In genomic region chr5:36484171-36484990, GRCm38 (mm10) we compare ENCODE assay signal across 8 mouse cellular contexts. TPM values are rescaled to one million over a fixed set of nuclear protein-coding genes. Genes with fewer than 3 reads are reported as not detected.
DNase-seq lines count a peak whose midpoint lies in the region; ATAC-seq and TF ChIP-seq lines count a peak whose summit lies in the region.

Tada2b (minus strand) TSS chr5:36484285.
Ccdc96 (plus strand) TSS chr5:36484588.

- H3K4me3 ChIP-seq in CH12.LX (replicated peaks in 1 of 3; ENCODE audit: low read depth in 2 of 3, low read length in 2 of 3, poor library complexity in 1 of 3) = peak within 1 kb of the TSS; percentile 89 to 93 (median 90)
- peak within 1 kb of the TSS; percentile 89 for H3K4me3 ChIP-seq in forebrain, embryonic 11.5 days (ENCODE audit: low read depth, low read length)
- H3K4me3 ChIP-seq in heart, embryonic 16.5 days (ENCODE audit: low read length) = peak within 1 kb of the TSS; percentile 96
- peak within 1 kb of the TSS; percentile 93 for H3K4me3 ChIP-seq in liver, embryonic 15.5 days (replicated peaks)
- peak within 1 kb of the TSS; percentile 92 for H3K4me3 ChIP-seq in neural tube, embryonic 12.5 days

- DNase-seq in CH12.LX (ENCODE audit: extremely low read depth) = peak; percentile 97
- peak; percentile 95 for DNase-seq in c-Kit-positive CD71-positive TER-119-negative erythroid progenitor cells, embryonic 14.5 days (ENCODE audit: low read depth)
- DNase-seq in forebrain, embryonic 11.5 days (ENCODE audit: low spot score) = peak; percentile 98
- DNase-seq in kidney, postnatal 36 days = peak; percentile 98 to 99
- peak; percentile 98 for DNase-seq in telencephalon, adult 2 months (ENCODE audit: low read depth, low spot score)

- peak within 1 kb of the TSS; percentile 87 for H3K9ac ChIP-seq in CH12.LX (ENCODE audit: insufficient read depth, low read depth)
- H3K9ac ChIP-seq in forebrain, embryonic 11.5 days (ENCODE audit: low read length) = peak within 1 kb of the TSS; percentile 90
- peak within 1 kb of the TSS; percentile 96 for H3K9ac ChIP-seq in heart, embryonic 16.5 days (ENCODE audit: low read length)
- peak within 1 kb of the TSS; percentile 98 for H3K9ac ChIP-seq in liver, embryonic 15.5 days
- peak within 1 kb of the TSS; percentile 91 for H3K9ac ChIP-seq in neural tube, embryonic 12.5 days

- no peak within 1 kb of the TSS; the same call in 1 of the 2 replicates for H3K27ac ChIP-seq in CH12.LX (ENCODE audit: insufficient read depth, low read depth)
- H3K27ac ChIP-seq in forebrain, embryonic 11.5 days (ENCODE audit: low read depth, low read length) = peak within 1 kb of the TSS; percentile 57
- H3K27ac ChIP-seq in heart, embryonic 16.5 days (ENCODE audit: low read length) = peak within 1 kb of the TSS; percentile 77
- H3K27ac ChIP-seq in liver, embryonic 15.5 days (replicated peaks) = peak within 1 kb of the TSS; percentile 84
- peak within 1 kb of the TSS; percentile 42; the same call in 1 of the 2 replicates for H3K27ac ChIP-seq in neural tube, embryonic 12.5 days

- no peaks in the 10 kb centered on the region for H3K9me3 ChIP-seq in CH12.LX (replicated peaks; ENCODE audit: low read length)
- H3K9me3 ChIP-seq in forebrain, embryonic 11.5 days (ENCODE audit: control insufficient read depth, low read length) = no peaks in the 10 kb centered on the region
- no peaks in the 10 kb centered on the region for H3K9me3 ChIP-seq in heart, embryonic 16.5 days (replicated peaks; ENCODE audit: control insufficient read depth, low read length)
- no peaks in the 10 kb centered on the region for H3K9me3 ChIP-seq in liver, embryonic 15.5 days (replicated peaks)
- H3K9me3 ChIP-seq in neural tube, embryonic 12.5 days = no peaks in the 10 kb centered on the region

- no peaks in the 10 kb centered on the region for H3K27me3 ChIP-seq in CH12.LX (replicated peaks)
- 0 out of 2 replicates have a peak, but pooled peaks cover 2% of the 10 kb centered on the region for H3K27me3 ChIP-seq in forebrain, embryonic 11.5 days (ENCODE audit: control insufficient read depth, insufficient read depth, low read length)
- H3K27me3 ChIP-seq in heart, embryonic 16.5 days (ENCODE audit: control insufficient read depth, insufficient read depth, low read length) = peaks cover 10% of the 10 kb centered on the region; the same call in 1 of the 2 replicates
- peaks cover 35% of the 10 kb centered on the region for H3K27me3 ChIP-seq in liver, embryonic 15.5 days
- H3K27me3 ChIP-seq in neural tube, embryonic 12.5 days (replicated peaks) = no peaks in the 10 kb centered on the region; the same call in 1 of the 2 replicates

- in situ Hi-C loops in CH12.LX (cut with MboI; ENCODE audit: low pct_ligation_motif_present, low pct_unique_long_range_greater_than_20kb, low sequenced_read_pairs) = loop anchor here (5.0 kb wide), 2 partner anchors 98 to 258 kb away; no protein-coding TSS in a partner anchor

- H3K4me1 ChIP-seq in CH12.LX (ENCODE audit: control insufficient read depth in 1 of 2, insufficient read depth in 2 of 2) = peaks cover 19 to 53% of the 10 kb centered on the region in 2 experiments
- peaks cover 6% of the 10 kb centered on the region; the same call in 1 of the 2 replicates for H3K4me1 ChIP-seq in forebrain, embryonic 11.5 days (replicated peaks; ENCODE audit: control insufficient read depth, insufficient read depth, low read length)
- peaks cover 26% of the 10 kb centered on the region for H3K4me1 ChIP-seq in heart, embryonic 16.5 days (ENCODE audit: control insufficient read depth, insufficient read depth, low read length)
- H3K4me1 ChIP-seq in liver, embryonic 15.5 days (replicated peaks) = peaks cover 54% of the 10 kb centered on the region
- H3K4me1 ChIP-seq in neural tube, embryonic 12.5 days = peaks cover 36% of the 10 kb centered on the region

- TF ChIP-seq POLR2A in CH12.LX (IDR thresholded peaks at IDR 0.05; ENCODE audit: low read depth, low read length) = no peak; the same call in 1 of the 2 replicates

- TF ChIP-seq RAD21 in CH12.LX (IDR thresholded peaks at IDR 0.05; ENCODE audit: low read depth, low read length) = no peak; the same call in 1 of the 2 replicates

- H3K4me2 ChIP-seq in CH12.LX (ENCODE audit: insufficient read depth, low read depth, poor library complexity, severe bottlenecking) = peak within 1 kb of the TSS; percentile 93
- peak within 1 kb of the TSS; percentile 95 for H3K4me2 ChIP-seq in forebrain, embryonic 11.5 days (ENCODE audit: low read depth, low read length, severe bottlenecking)
- peak within 1 kb of the TSS; percentile 97 for H3K4me2 ChIP-seq in heart, embryonic 16.5 days (ENCODE audit: low read depth, low read length)
- peak within 1 kb of the TSS; percentile 100 for H3K4me2 ChIP-seq in liver, embryonic 15.5 days
- H3K4me2 ChIP-seq in neural tube, embryonic 12.5 days (replicated peaks) = peak within 1 kb of the TSS; percentile 96

- no peak for TF ChIP-seq EP300 in CH12.LX (IDR thresholded peaks at IDR 0.05; ENCODE audit: low read length)

- TF ChIP-seq CTCF in CH12.LX (conservative IDR thresholded peaks at IDR 0.05 in 1 of 2, IDR thresholded peaks at IDR 0.05 in 1 of 2; ENCODE audit: low read depth in 2 of 2, low read length in 2 of 2) = peak in 1 of 2 experiments; percentile 68; a peak in 2 of 4 replicates

- ATAC-seq in forebrain, embryonic 11.5 days (replicated peaks; ENCODE audit: low FRiP score) = peak; percentile 98
- ATAC-seq in heart, embryonic 16.5 days (replicated peaks; ENCODE audit: extremely low read depth, insufficient read depth, low FRiP score) = peak; percentile 99
- ATAC-seq in liver, embryonic 15.5 days (ENCODE audit: insufficient read depth) = peak; percentile 97
- ATAC-seq in neural tube, embryonic 12.5 days (ENCODE audit: low FRiP score, low read depth) = peak; percentile 96

- H3K36me3 ChIP-seq in CH12.LX (replicated peaks in 1 of 2; ENCODE audit: control insufficient read depth in 1 of 2, insufficient read depth in 1 of 2, low read length in 1 of 2) = peaks cover 0 to 29% of the 10 kb centered on the region in 2 experiments
- no peaks in the 10 kb centered on the region for H3K36me3 ChIP-seq in forebrain, embryonic 11.5 days (ENCODE audit: control insufficient read depth, insufficient read depth, low read length)
- H3K36me3 ChIP-seq in heart, embryonic 16.5 days (ENCODE audit: control insufficient read depth, insufficient read depth) = no peaks in the 10 kb centered on the region
- H3K36me3 ChIP-seq in liver, embryonic 15.5 days (replicated peaks) = no peaks in the 10 kb centered on the region
- no peaks in the 10 kb centered on the region for H3K36me3 ChIP-seq in neural tube, embryonic 12.5 days

- H3K79me2 ChIP-seq in CH12.LX (replicated peaks; ENCODE audit: control insufficient read depth, extremely low read depth, insufficient read depth, poor library complexity, severe bottlenecking) = peaks cover 12% of the 10 kb centered on the region

- dilution Hi-C loops in CH12.LX (cut with MboI; ENCODE audit: extremely low pct_ligation_motif_present, extremely low pct_unique_long_range_greater_than_20kb, low sequenced_read_pairs) = no loop called here

- under 1% methylated on average over 79 of the region's 97 CpGs for WGBS in forebrain, embryonic 11.5 days
- under 1% methylated on average over 90 of the region's 97 CpGs for whole genome bisulfite sequencing in heart, embryonic 16.5 days
- under 1% methylated on average over 96 of the region's 97 CpGs for WGBS in liver, embryonic 15.5 days (ENCODE audit: insufficient replicate concordance)
- WGBS in neural tube, embryonic 12.5 days = under 1% methylated on average over 89 of the region's 97 CpGs

TF ChIP-seq in CH12.LX, 34 proteins besides CTCF, POLR2A, EP300 and RAD21 (continues in another document):
- TF ChIP-seq E2F4 (IDR thresholded peaks at IDR 0.05; ENCODE audit: insufficient replicate concordance, low read depth, low read length) = no peak
- TF ChIP-seq IRF4 (IDR thresholded peaks at IDR 0.05; ENCODE audit: low read depth, low read length) = no peak
- 0 out of 2 replicates have a peak, but pooled peaks have one; percentile 31 for TF ChIP-seq KAT2A (IDR thresholded peaks at IDR 0.05; ENCODE audit: insufficient replicate concordance, low read length)
- no peak for TF ChIP-seq PAX5 (IDR thresholded peaks at IDR 0.05; ENCODE audit: low read length)
- no peak for TF ChIP-seq CHD1 (IDR thresholded peaks at IDR 0.05; ENCODE audit: low read depth, low read length)
- TF ChIP-seq TBP (conservative IDR thresholded peaks at IDR 0.05; ENCODE audit: low read depth, low read length) = no peak
- peak; percentile 37; the same call in 1 of the 2 replicates for TF ChIP-seq MEF2A (IDR thresholded peaks at IDR 0.05; ENCODE audit: borderline replicate concordance, low read depth, low read length)
- peak; percentile 95 for TF ChIP-seq NRF1 (IDR thresholded peaks at IDR 0.05; ENCODE audit: low read depth, low read length)
- peak; percentile 44; the same call in 1 of the 2 replicates for TF ChIP-seq CHD2 (IDR thresholded peaks at IDR 0.05; ENCODE audit: low read length)
- TF ChIP-seq ZMIZ1 (IDR thresholded peaks at IDR 0.05; ENCODE audit: low read depth, low read length) = no peak
- TF ChIP-seq MYC (IDR thresholded peaks at IDR 0.05; ENCODE audit: low read depth, low read length) = peak; percentile 37; the same call in 1 of the 2 replicates
- no peak for TF ChIP-seq MAFK (IDR thresholded peaks at IDR 0.05; ENCODE audit: insufficient replicate concordance, low read length)
- no peak for TF ChIP-seq GABPA (IDR thresholded peaks at IDR 0.05; ENCODE audit: insufficient replicate concordance, low read depth, low read length)
- peak; percentile 96 for TF ChIP-seq ELF1 (IDR thresholded peaks at IDR 0.05; ENCODE audit: low read depth, low read length)
- TF ChIP-seq MAZ (IDR thresholded peaks at IDR 0.05; ENCODE audit: low read depth, low read length) = no peak

RNA-seq across cellular contexts. Expression of gene Tada2b, which starts in this region (rescaled TPM):
- total RNA-seq in CH12.LX (2012; rRNA removed) = 3.0 and 4.0 TPM in 2 replicates
- 4.4 and 4.8 TPM in 2 replicates for total RNA-seq in CH12.LX (2014; rRNA removed)
- 12.5 and 13.8 TPM in 2 replicates for polyA plus RNA-seq in CH12.LX (2012; ENCODE audit: insufficient read length, low read depth)
- polyA plus RNA-seq in forebrain, embryonic 11.5 days (2014; fragmentation: Nextera tagmentation; extraction: Ambion mirVana) = 3.2 and 3.5 TPM in 2 replicates
- polyA plus RNA-seq in heart, embryonic 16.5 days (2015; fragmentation: Nextera tagmentation; extraction: Ambion mirVana) = 1.7 TPM in 2 replicates
- polyA plus RNA-seq in liver, embryonic 15.5 days (2015; fragmentation: Nextera tagmentation; extraction: Ambion mirVana) = 0.74 and 1.1 TPM in 2 replicates
- 2.5 and 2.7 TPM in 2 replicates for polyA plus RNA-seq in neural tube, embryonic 12.5 days (2016; fragmentation: Nextera tagmentation; extraction: Ambion mirVana)

RNA-seq across cellular contexts. Expression of gene Ccdc96, which starts in this region (rescaled TPM):
- total RNA-seq in CH12.LX (2012; rRNA removed) (0.34 and 0.38 TPM in 2 replicates), CH12.LX (2014; rRNA removed) (0.05 and 0.26 TPM in 2 replicates)
- 0.33 and 0.41 TPM in 2 replicates for polyA plus RNA-seq in CH12.LX (2012; ENCODE audit: insufficient read length, low read depth)
- 3.9 and 4.2 TPM in 2 replicates for polyA plus RNA-seq in forebrain, embryonic 11.5 days (2014; fragmentation: Nextera tagmentation; extraction: Ambion mirVana)
- polyA plus RNA-seq in heart, embryonic 16.5 days (2015; fragmentation: Nextera tagmentation; extraction: Ambion mirVana) = 0.37 TPM in 2 replicates
- polyA plus RNA-seq in liver, embryonic 15.5 days (2015; fragmentation: Nextera tagmentation; extraction: Ambion mirVana) = 0.07 and 0.09 TPM in 2 replicates
- polyA plus RNA-seq in neural tube, embryonic 12.5 days (2016; fragmentation: Nextera tagmentation; extraction: Ambion mirVana) = 4.0 and 4.6 TPM in 2 replicates
